Mouse (Mus musculus): ENCODE measurements around the gene Upk3b.

Upk3b gene

DNA sequence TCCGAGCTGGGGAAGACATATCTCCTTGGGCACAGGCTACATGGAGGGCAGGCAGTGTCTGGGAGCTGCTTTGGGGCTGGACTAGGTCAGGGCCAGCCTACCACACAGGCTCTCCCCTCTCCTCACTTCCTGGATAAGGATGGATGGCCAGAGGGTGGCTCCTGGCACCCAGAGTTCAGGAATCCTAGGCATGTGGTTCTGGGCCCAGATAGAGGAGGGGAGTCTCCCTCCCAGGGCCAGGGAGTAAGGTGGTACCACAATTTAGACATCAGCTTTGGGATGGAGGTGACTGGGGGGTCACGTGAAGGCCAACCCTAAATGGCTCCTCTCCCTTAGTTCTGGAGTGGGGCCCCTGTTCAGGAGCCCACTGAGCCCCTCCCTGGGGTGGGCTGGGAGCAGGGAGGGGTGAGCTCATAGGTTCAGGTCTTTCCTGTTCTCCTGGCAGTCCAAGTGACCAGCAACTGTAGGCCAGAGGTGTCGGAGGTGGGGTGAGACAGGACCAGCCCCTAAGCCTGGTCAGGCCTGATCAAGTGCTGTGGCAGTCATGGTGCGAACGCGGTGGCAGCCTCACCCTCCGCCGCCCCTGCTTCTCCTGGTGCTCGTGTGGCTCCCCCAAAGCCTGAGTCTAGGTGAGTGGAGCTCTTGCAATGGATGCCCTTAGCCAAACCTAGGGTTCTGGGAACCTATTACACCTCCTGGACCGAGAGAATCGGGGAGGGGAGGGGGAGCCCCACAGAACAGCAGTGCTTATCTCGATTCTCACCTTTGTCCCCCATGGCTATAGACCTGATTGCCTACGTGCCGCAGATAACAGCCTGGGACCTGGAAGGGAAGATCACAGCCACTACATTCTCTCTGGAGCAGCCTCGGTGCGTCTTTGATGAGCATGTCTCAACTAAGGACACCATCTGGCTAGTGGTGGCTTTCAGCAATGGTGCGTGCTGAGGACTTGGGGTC is at the start of gene Upk3b:
TSS of gene Upk3b (plus strand) at position 239 of the 957 bp plus-strand sequence.
- DNase-seq (ENCODE audit: low spot score in 2 of 2), result no peak

DNA sequence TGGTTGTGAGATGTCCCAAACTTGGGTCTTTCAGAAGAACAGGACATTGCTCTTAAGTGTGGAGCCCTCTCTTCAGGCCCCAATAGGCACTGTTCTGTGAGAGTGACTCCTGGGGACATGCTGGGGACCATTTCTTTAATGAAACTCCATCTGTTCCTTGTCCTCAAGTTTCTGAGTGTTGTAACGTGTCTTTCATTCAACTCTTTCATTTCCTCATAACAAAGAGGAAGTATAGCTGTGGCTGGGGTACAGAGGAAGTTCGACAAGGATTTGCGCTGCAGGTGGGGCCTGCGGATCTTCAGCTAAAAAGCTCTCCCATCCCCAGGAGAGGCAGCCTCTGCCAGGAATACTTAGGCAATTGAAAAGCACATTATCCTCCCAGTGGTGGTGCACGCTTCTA is 47.7 kb upstream of the Upk3b start:
- no peak for DNase-seq (ENCODE audit: low spot score in 2 of 2)

DNA sequence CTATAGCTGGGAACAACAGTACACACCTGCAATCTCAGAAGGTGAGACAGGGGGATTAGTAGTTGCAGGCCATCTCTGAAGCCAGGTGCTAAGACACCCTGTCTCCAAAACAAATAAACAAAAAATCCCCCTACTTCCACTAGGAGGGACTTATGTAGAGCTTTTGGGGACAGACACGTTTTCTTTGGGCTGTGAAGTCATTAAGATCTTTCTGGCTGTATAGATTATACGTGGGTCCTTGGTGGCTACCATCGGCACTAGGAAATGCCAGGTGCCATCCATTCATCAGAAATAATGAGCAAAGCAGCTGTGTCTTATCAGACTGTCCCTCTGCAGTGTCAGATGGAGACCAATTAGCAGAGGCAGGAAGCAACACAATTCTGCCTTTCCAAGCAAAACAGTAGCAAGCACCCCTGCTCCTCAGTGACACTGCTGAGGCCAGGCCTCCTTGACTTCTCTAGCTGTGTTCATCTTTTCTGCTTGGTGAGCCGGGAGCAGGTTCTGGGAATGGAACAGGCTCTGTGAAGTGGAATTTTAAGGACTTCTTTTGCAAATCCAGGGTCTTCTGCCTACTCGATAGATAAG is 44.8 kb upstream of the Upk3b start:
- no peak for DNase-seq (ENCODE audit: low spot score in 2 of 2)

DNA sequence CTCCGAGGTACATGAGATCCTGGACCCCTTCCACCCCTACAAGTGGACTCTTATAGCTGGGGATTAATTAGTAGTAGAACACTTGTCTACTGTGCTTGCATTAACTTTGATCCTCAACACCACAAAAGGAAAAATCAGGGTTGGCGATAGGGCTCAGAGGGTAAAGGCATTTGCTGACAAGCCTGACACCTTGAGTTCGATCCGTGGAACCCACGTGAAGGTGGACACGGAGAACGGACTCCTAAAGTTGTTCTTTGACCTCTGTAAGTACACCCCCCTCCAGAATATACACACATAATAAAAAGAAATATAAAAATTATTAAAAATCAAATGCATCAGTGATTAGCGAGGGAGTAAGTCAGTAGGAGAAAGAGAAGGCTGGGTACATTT is 44.0 kb upstream of the Upk3b start:
- no peak for DNase-seq (ENCODE audit: low spot score in 2 of 2)

DNA sequence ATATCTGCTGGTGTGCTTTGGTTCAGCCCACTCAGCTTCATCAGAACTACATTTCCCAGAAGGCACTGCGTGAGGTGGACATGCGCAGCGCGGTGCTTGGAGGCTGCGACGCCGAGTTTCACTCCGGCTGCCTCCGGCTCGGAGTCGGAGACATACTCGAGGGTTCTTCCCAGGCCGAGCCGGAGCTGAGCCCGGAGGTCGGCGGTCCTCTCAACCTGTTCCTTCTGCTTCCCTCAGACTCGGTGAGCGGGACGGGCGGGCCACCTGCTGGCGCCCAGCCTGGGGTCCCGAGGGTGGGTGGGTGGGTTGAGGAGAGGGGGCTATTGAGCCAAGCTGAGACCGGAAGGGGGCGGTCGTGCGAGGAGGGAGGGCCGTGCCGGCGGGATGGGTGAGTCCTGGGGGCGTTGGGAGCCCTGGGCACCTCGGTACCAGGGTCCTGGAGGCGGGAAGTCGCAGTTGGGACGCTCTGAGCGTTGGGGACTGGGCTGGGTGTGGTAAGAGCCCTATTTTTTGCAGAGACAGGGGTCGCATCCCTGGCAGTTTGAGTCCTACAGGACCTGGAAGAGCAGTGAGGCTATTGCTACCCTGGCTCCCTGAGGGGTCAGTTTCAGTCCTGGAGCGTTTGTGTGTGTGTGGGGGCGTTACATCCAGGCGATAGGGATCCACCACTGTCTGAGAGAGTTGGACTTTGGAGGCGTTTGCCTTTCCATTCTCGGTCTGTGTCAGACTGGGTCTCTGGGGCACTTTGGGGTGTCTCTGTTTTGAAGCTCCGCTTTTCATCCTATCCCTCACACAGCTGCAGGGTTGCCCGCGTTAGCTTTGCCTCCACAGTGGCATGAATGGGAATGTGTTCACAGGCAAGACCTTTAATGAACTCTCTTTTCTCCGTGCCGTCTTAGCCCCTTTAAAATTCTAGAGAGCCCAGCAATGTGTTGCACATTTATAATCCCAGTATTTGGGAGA is 43.3 kb upstream of the Upk3b start, which contains the start of gene Dtx2:
TSS of gene Dtx2 (plus strand) at position 76 of the 963 bp plus-strand sequence.
- peak; percentile 68 to 85 for DNase-seq (ENCODE audit: low spot score in 2 of 2)

DNA sequence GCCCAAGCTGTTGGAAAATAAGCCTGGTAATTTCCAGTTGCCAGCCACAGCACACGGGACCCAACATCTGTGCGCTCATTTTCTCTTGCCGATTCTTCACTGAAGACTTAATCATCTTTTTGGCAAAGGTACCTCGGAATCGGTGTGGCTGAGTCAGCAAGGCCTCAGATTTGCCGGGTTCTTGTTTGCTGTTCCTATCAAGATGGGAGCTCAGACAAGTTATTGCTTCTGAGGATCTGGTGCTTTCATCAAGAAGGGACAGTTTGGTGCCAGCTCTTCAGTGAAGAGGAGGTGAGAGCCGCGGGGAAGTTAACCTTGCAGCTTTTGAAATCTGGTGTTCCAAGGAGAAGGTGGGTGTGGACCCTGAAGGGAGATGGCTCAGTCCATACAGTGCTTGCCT is 42.1 kb upstream of the Upk3b start:
- DNase-seq (ENCODE audit: low spot score in 2 of 2), result no peak

DNA sequence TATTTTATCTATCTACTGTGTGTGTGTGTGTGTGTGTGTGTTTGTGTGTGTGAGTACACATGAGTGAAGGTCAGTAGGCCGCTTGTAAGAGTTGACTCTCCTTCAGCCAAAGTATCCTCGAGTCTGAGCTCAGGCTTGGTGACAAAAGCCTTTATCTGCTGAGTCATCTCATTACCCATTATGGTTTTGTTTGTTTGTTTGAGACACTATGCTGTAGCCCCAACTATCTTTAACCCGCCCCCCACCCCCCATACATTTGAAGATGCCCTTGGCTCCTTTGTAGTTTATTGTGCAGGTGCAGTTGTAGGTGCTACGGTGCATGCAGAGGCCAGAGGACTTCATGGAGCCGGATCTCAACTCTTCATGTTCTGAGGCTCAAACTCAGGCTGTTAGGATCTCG is 37.1 kb upstream of the Upk3b start:
- DNase-seq (ENCODE audit: low spot score in 2 of 2), result no peak

DNA sequence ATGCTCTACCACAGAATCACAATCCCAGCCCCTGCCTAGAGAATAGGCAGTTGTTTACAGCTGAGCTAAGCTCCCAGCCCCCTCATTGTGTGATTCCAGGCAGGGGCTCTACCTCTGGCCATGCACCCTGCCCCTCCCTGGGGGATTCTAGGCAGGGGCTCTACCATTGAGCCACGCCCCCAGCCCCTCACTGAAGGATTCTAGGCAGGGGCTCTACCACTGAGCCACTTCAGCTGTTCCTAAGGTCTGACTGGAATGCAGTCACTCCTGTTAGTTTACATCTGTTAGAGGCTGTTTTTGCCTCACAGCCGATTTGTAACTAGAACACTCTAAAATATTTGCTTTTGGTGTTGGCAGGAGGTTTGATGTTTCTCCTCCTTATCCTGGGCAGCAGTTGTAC is 36.0 kb upstream of the Upk3b start:
- DNase-seq (ENCODE audit: low spot score in 2 of 2), result no peak

DNA sequence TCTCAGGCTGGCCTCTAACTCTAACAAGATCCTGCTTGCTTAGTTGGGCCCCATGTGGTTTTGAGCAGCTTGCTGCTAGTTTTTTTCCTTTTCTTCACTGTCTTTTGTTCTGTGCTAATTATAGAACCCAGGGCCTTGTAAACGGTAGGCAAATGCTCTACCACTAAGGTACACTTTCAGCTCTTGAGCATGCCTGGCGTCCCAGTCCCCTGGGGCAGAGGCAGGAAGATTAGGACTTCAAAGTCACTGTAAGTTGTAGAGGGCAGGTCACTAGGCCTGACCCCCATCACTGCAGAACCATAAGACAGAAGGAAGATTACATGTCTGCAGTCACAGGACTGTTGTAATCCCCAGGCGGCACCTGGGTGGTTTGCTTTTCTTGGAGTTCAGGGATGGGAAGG is 35.5 kb upstream of the Upk3b start:
- DNase-seq (ENCODE audit: low spot score in 2 of 2), result no peak

DNA sequence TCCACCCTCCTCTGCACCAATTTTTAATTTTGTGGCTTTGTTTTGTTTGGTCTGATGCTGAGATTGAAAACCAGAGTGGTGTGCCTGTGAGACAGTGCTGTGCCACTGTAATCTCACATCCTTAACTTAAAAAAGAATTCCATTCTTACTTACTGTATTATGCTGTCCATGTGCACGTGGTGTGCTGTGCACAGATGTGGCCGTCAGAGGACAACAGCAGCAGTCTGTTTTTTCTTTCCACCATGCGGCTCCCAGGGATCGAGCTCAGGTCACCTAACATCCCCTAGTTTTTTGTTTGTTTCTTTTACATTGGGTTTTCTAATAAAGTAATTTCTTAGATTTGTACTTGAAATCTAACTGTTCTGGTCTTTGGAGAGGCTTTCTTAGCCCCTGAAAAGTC is 33.8 kb upstream of the Upk3b start:
- no peak for DNase-seq (ENCODE audit: low spot score in 2 of 2)

DNA sequence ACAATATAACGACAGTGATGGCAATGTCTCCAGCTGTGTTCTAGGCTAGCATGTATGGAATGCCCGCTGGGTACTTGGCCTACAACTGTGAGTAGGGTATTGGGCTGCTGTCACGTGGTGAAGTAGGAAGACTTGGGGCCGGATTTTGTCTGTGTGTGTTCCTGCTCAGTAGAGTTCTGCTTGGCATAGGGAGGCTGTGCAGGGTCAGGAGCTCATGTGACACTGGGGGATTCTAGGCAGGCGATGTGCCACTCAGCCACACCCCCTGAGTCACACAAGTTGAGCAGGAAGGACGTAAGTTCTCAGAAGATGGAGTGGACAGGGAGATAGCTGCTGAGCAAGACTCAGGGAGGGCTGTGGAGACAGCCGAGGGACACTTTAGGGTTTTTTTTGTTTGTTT is 30.6 kb upstream of the Upk3b start:
- no peak for DNase-seq (ENCODE audit: low spot score in 2 of 2)

DNA sequence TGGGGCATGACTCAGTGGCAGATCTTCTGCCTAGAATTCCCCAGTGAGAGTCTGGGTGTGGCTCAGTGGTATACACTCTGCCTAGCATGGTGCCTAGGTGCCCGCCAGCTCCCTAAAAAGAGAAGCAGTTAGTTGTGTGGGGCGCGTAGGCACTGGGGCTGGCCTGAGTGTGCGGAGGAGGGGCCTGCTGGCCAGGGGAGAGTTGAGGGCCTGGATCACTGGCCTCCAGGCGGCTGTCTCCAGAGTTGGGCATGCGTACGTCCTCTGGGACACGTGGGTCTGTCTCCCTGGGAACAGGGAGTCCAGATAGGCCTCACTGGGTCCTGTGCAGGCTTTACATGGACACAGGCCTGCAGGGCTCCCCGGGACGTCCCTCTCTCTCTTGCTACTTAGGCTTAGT is 23.4 kb upstream of the Upk3b start:
- no peak for DNase-seq (ENCODE audit: low spot score in 2 of 2)

DNA sequence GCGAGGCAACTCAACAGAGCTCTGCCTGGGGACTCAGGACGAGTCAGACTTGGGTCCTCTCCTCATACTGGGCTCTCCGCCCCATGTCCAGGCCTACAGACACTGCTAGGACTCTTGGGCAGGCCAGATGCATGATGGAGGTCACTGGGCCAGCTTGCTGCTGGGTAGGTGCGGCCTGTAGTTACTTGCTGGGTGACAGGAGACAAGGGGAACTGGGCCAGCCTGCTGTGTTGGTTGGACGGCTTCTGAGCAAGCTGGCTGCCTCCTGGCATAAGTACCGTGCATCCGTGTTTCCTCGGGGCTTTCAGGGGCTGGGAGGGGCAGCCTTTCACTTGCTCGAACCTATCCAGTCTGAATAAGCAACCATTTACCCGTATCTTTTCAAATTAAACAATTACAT is 22.7 kb upstream of the Upk3b start:
- no peak for DNase-seq (ENCODE audit: low spot score in 2 of 2)

DNA sequence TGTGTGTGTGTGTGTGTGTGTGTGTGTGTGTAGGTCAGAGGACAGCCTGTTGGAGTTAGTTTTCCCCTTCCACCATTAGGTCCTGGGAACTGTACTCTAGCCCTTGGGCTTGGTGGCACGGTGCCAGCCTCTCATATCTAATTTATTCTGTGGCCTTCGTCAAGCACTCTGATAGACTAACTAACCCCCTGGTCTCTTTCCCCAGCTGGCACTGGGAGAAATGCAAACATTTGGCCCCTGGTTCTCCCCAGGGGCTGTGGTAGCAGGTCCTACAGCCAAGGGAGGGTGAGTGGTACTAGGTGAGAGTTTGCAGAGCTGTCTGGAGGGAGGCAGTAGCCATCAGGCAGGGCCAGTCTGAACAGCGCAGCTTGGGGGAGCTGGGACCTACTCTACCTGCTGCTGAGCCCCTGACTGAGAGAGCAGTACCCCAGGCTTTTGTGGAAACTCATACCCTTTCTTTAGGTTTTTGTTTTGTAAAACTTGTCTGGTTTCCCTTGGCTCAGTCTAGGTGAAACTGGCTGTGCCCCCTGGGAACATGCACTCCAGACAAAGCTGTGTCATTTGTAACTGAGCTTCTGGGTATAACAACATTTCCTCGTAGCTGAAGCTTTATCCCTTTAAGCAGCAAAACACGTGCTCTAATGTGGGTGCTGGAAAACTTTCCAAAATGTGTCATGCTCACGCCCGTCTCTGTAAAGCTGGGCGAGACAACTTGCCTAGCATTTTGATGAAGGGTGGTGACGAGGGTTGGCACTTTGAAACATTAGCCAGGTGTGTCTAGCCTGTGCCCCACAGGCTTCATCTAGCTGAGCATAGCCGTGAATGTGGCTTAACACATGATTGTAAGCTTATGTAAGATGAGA is 22.1 kb upstream of the Upk3b start:
- peak in 1 of 2 experiments; percentile 32 for DNase-seq (ENCODE audit: low spot score in 2 of 2)

DNA sequence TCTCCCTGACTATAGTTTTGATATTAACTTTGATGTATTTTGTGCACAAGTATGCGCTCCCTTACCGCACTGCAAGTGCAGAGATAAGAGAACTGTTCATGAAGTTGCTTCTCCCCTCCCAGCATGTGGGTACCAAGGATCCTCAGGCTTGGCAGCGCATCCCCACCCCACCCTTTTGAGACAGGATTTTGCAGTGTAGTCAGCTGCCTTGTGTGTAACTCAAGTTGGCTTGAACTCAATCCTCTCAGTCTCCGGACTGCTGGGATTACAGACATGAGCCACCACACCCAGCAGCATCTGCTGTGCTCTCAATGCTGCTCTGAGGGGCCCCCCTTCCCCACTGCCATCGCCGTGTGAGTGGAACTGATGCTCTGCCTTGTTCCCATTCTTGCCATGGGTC is 21.0 kb upstream of the Upk3b start:
- no peak for DNase-seq (ENCODE audit: low spot score in 2 of 2)

DNA sequence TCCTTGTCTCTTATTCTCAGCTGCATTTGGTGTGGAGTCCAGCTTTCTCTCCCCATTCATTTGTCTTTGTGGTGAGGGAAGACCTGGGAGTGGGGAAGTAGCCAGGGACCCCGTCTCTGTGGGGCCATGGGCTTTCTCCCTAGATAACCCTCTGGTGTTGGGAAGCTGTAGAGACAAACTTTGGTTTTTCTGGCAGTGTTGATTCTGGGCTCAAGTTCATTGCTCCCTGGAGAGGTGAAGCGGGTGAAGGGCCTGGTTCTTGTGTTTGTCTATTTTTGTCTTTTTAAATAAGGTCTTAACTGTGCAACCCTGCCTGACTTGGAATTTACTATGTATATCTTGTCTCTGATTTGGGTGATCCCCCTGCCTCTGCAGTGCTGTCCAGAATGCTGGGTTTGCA is 19.6 kb upstream of the Upk3b start:
- DNase-seq (ENCODE audit: low spot score in 2 of 2), result no peak

DNA sequence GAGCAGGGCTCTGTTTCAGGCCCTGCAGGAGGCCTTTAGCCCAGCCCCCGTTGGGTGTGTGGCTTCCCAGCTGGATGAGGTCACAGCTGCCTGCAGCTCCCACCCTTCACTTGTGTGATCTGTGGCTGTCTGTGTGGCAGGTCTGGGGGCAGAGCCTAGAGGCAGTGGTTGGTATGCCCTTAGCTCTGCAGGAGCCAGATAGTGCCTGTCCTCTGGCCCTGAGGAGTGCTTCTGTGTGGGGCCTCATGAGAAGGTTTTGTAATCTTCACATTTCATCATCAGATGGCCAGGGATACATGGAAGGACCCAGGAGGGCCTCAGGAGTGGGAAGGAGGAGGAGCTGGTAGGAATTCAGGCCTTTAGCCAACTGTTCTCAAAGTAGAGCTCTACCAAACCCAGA is 18.4 kb upstream of the Upk3b start:
- no peak for DNase-seq (ENCODE audit: low spot score in 2 of 2)

DNA sequence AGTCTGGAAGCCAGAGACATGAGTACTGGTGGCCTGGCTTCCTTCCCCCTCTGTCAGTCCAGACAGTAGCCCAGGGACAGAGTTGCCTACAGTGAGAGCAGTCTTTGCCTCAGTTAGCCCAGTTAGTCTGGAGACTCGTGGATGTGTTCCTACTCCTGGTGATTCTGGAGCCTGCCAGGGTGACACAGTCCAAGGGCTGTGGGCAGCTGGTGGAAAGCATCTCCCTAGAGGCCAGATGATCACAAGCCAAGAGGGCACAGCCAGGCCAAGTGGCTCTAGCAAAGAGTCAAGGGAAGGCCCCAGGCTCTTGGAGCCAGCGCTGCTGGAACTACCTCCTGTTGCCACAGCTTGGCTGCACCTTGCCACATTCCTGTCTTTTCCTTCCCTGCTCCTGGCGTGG is 12.6 kb upstream of the Upk3b start:
- DNase-seq (ENCODE audit: low spot score in 2 of 2), result peak in 1 of 2 experiments; percentile 31

DNA sequence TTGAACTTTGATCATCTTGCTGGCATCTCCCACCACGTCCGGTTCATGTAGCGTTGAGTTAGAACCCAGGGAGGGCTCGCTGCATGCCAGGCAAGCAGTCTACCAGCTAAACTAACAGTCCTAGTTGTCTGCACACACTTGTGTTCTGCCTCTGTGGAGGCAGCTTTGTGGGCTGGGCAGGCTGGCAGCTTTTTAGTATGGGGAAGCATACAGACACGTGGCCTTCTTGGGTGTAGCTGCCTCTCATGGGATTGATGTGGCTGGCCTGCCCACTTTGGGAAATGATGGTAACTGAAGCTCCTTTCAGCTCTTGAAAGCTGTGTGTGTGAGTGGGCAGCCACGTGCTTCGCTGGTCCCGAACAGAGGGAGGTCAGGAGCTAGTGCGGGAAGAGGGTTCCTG is 11.4 kb upstream of the Upk3b start:
- DNase-seq (ENCODE audit: low spot score in 2 of 2), result no peak

DNA sequence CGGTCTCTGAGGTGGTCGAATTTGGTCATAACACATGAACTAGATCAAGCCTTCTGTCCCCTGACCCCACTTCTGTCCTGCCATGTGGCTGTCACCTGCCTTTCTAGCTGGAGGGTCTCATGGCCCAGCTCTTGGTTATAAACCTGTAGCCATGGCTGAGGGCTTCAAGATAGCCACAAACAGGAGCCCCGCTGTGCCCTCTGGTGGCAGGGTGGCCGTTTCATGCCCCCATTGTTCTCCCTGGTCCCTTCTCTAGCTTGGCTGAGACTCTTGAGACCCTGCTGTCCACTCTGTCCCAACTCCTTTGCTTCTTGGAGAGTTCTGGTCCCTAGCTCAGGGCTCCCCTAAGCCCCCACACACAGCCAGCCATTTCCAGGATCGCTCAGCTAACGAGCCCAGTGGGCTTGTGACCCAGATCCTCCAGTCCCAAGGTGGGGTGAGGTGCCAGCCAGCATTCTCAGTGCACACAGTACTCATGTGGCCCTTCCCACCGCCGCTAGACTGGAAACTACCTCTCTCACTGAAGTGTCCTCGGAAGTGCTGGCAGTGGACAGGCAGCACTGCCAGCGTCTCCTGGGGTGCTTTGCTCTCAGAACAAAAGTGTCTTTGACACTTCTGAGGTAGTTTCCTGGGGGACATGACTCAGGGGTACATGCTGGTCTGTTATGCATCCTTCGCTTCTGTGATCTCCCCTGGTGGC is 10.5 kb upstream of the Upk3b start:
- DNase-seq (ENCODE audit: low spot score in 2 of 2), result no peak

DNA sequence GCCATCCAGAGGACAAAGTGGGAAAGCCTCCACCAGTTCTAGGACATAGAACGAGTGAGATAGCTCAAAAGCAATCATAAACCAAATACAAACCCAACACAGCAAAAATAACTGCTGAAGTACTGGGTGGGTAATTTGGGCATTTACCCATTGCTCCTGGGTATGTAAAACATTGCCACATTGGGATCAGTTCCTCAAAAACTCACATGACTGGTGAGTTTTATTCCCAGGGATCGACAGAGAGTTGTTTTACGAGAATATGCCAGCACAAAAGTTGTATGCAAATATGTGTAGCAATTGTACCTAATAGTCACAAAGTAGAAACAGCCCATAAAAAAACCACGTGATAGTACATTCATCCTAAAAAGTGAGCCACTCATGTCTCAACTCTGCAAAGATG is 3.4 kb upstream of the Upk3b start:
- no peak for DNase-seq (ENCODE audit: low spot score in 2 of 2)
